Mouse (Mus musculus) mouse trophoblast stem cell (cell line): ENCODE measurements at regions not wholly inside any gene's neighbourhood (a gene's known extent, or its start where the extent isn't known, plus 50 kb on each side); places are given as distances from the start of the nearest gene placed in this dataset.

ENCODE experiments used
- in situ Hi-C, 2 experiments: fragments of 300-500 bp; cut with MseI, MboI; formaldehyde crosslinking; loops; 2 replicates in 1 of 2; 3 replicates in 1 of 2; pipeline ENCODE4 v1.15.1; 2025

GRCm38 (mm10) chr7:72905891-72906290, 469.4 kb upstream of the Rgma start:
- in situ Hi-C loops = no loop called here

DNA sequence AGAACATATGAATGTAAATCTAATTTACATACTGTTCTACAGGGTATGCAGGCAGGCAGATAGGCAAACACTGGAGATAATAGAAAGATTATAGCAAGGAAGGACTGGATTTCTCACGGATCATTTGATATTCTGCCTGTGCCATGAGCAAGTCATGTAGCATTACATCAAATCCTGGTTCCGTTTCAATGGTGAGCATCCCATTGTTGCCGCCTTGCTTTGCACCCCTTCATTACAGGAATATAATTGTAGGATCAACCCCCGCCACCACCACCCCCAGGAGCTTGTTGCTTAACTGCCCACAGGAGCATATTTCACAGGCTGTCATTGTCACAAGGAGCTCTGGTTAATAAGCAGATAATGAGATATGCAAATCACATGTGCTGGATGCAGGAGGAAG, 468.8 kb upstream of the Rgma start:
- in situ Hi-C loops = no loop called here

DNA sequence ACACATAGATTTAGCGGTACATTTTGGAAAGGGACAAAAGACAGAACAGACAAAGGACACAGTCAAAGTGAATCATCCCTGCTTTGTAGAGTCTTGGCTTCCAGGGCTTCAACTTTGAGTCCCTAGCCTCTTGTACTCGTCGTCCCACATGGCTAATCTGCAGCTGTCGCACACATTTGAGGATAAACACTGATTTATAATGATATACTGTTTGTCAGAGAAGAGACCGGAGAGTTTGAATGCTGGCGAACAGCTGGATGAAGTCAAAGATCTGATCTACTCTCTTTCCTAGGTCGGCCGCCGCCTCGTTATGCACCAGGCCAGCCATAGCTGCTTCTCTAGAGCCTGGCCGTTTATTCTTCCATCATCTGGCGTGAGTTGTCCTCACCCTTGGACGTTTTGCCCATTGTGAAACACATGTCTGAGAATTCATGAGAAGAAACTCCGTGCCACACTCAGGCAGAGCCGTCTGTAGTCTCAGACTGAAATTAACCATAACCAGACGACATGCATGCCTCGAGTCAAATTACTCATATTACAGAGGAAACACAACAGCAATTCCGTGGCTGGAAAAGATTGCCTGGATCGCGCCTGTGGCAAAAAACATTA, 448.4 kb upstream of the Rgma start:
- in situ Hi-C loops = no loop called here

DNA sequence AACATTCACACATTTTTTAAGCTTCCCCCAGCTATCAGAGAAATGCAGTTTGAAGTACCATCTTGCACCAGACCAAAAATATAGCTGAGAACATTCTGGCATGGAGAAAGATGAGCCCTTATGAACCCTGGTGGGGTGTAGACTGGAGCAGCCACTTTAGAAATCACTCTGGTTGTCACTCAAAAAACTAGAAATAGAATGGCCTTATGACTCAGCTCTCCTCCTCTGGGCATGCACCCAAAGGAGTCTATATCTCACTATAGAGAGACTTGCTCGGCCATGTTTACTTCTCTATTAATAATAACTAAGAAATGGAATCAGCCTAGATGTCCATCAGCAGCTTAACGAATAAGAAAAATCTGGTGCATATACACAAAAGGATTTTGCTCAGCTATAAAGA, 436.5 kb upstream of the Rgma start:
- in situ Hi-C loops = no loop called here

- in situ Hi-C loops = no loop called here
Measured at GRCm38 (mm10) chr7:72947531-72947930, 427.8 kb upstream of the Rgma start.

GRCm38 (mm10) chr7:72948026-72948425, 427.3 kb upstream of the Rgma start:
- in situ Hi-C loops = no loop called here

- in situ Hi-C loops = no loop called here
Measured at GRCm38 (mm10) chr7:72948666-72949065, 426.6 kb upstream of the Rgma start.

DNA sequence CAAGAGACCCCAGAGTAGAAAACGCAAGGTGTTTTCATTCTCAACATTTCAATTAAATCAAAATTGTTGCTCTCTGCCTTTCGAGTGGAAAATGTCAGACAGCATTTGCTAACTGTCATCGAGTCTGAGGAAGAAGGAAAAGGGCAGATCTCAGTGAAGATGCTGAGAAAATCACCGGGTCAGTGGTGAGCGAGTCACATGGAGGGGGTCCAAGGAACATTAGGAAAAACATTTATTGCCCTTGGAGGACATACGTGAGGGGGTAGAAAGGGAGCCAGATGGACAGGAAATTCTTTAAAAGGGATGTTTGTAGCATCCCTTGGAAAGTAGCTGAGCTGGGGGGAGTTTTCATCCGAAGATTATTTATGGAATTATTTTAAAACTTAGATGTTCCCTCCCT, 425.4 kb upstream of the Rgma start:
- in situ Hi-C loops = no loop called here

DNA sequence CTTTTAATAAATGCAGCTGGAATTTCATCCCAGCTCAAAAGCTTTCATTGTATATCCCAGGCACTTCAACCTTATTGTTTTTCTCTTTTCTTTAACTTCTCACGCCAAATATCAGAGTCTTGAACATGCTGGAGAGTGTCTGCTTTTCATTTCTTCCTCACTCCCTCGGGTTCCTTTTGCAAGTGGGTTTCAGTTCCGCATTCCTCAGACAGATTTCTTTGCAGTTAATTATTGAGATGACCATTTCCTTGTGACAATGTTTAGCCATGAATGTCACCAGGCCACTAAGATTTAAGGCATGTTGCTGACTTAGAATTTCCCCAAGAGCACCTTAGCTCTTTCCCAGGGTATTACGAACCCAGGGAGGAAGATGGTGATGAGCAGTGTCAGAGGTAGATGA, 417.6 kb upstream of the Rgma start:
- in situ Hi-C loops = no loop called here

DNA sequence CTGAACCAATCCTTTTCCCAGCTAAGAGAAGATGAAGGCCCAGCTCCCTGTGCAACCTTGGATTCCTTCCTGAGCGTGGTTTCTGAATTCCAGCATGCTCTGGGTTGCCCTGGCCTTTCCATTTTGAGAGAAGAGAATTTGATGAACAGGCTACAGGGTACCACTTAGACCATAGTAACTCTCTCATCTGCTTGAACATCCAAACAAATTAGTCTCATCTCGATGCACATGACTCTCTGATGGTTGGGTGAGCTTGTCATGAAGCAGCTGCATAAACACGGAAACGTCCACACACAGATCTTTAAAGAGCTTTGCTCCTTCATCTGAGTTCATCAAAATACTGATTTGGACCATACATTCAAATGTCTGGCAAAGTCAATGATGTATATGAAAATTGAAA, 414.0 kb upstream of the Rgma start:
- in situ Hi-C loops = no loop called here

GRCm38 (mm10) chr7:72962815-72963214, 412.5 kb upstream of the Rgma start:
- in situ Hi-C loops = no loop called here

GRCm38 (mm10) chr7:72963908-72964307, 411.4 kb upstream of the Rgma start:
- in situ Hi-C loops = no loop called here

DNA sequence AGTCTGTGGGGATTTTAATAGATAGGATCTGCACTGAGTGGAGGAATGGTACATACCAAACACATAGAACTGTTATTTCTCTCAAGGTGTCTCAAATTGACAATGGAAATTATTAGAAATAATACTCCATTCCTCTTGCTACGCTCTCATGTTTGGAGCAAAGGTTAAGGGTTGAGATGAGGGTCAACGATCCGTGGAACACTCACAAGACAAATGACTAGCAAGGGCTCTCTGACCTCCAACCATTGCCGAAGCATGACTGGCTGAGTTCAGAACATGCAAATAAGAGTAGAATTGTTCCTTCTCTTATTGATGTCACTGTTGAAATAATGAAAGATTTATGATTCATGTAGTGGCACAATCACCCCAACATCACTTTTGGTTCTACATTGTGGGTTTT, 407.1 kb upstream of the Rgma start:
- in situ Hi-C loops = no loop called here

GRCm38 (mm10) chr7:72971506-72972267, 403.6 kb upstream of the Rgma start:
- in situ Hi-C loops = no loop called here

DNA sequence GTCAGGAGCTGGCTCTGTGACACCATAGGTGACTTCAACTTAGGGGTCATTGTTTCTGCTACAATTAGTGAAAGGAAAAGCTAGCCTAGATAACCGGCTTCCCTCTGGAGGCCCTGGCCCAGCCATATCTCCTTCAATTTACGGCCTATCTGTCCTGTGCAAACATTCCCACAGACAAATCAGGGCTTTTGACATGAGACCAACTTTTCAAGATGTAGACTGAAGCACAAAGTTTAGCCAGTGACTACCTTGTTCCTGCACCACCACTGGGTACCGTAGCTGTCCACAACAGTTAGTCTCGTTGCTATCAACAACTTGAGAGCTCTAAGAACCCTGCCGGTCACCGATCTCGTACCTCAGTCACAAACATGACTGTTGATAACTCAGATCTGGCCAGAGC, 402.9 kb upstream of the Rgma start:
- in situ Hi-C loops = no loop called here

DNA sequence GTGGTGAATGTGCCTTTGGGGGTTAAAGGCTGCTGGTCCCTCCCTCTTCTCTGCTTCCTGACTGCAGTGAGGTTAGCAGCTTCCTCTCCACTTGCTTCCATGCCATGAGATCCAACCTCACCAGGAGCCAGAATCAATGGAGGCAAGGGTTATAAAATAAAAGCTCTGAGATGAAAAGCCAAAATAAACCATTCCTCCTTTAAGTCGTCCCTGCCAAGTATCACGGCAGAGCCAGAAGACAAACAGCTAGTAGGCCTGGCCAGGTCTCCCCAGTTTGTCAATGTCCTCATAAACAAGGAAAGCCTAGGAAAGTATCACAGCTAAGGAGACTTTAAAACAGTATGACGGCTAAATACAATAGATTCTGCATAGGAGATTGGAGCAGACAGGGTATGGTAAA, 401.5 kb upstream of the Rgma start:
- in situ Hi-C loops = no loop called here

GRCm38 (mm10) chr7:72974384-72974783, 400.9 kb upstream of the Rgma start:
- in situ Hi-C loops = no loop called here

DNA sequence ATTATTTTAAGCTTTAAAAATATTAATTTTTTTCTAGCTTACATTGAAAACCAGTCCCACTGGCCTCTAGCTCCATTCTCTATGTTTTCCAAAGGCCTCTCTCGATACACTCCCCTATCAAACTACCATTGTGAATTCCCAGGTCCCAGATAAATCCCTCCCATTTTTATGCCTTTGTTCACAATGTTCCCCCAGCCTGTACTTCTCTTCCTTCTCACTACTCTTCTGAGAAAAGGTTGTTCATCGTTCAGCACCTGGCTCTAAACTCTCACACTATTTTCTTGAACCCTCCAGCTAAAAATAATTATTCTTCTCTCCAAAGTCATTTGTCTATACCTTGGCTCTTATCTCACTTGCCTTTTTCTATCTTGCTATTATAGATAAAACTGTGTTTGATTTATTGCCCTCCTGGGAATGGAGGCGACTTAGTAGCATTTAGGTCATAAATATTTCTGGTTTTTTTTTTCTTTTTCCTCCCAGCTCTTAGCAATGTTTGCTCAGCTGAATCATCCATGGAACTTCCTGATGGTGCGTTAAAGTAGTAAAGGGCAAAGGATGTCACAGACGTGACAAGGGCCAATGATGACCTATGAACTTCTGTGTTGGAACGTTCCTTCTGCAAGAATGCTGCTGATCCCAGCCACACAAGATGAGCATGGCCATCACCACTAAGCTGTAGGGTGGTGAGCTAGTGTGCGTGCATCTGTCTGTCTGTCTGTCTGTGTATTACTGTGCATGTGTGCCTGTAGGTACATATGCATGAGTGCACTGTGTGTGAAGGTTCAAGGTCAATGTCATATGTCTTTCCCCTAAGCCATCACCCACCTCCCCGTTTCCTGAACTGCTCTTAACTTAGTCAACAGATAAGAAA, 384.5 kb upstream of the Rgma start:
- in situ Hi-C loops = no loop called here

GRCm38 (mm10) chr7:72998374-72998773, 376.9 kb upstream of the Rgma start:
- in situ Hi-C loops = no loop called here

DNA sequence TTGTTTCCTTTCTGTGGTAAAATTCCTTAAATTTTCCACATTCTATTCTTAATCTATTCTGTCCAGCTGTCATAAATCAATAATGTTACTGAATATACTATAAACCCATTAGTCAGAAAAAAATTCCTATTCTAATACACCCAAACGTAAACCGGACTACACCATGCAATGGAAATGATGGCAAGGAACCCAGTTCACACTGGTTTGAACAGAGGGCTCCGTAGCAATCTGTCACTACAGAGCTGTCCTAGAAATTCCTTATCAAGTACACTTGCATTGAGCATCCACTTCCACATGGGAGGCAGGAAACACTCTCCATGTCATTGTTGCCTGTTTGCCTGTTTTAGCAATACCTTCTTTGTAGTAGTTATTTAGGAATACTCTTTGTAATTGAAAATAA, 356.2 kb upstream of the Rgma start:
- in situ Hi-C loops = no loop called here

DNA sequence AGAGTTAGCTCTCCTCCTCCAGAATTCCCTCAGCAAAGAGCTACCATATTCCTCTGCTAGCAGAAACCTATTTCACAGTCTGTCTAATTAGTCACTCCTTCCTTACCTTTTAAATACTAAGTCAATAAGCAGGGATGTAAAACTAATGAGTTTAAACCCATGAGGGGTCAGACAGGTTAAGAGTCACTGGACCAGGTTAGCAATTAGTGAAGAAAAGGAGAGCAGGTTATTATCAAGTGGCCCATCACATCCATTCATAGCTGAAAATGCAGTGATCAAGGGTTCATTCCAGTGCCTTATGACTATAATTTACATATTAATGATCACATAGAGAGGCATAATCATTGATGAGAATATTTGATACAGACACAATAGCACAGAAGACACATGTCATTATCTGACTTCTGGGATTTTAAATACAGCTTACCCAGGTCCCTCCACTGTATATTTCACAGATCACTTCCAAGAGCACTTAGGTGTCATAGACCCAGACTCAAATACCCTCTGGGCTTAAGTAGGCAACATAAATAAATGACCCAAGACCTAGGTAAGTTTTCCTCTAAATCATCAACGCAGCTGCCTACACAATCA, 355.4 kb upstream of the Rgma start:
- in situ Hi-C loops = no loop called here

DNA sequence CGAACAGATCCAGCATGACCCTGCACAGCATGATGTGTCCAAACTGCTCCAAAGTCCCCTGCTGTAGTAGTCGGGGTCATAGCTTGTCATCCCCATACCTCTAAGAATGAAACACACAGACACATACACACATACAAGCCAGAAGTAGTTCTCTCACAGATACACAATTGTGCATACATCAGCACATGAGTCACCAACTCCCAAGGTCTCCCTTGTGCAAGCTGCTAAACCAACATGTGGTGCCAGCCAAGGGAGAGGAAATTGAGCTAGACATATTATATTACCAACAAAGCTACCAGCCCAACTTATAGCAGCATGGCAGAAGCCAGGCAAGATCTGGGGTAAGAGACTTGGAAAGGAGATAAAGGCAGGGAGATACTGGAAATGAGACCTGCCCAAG, 353.5 kb upstream of the Rgma start:
- in situ Hi-C loops = no loop called here
